ENCODE assay signal across 18 mouse cellular contexts in genomic region chr12:103128914-103129313, GRCm38 (mm10).
"Had no signal": no experiment of that assay in that cellular context is flagged by ENCODE, and none has a peak within 500 bp of the region (broad histone marks: within the 10 kb centered on the region; RNA-seq: fewer than 3 reads in every experiment).

No protein-coding gene starts in this region.

- H3K36me3 ChIP-seq: liver, embryonic 13.5 days; liver, embryonic 15.5 days; stomach, embryonic 15.5 days had no signal

- H3K4me1 ChIP-seq: liver, embryonic 13.5 days; liver, embryonic 15.5 days; megakaryocyte, embryonic 14.5 days; midbrain, embryonic 13.5 days; midbrain, embryonic 15.5 days; neural tube, embryonic 13.5 days; neural tube, embryonic 15.5 days; stomach, embryonic 15.5 days had no signal

- ATAC-seq: liver, postnatal 0 days; midbrain, embryonic 13.5 days; midbrain, embryonic 15.5 days had no signal

- H3K4me2 ChIP-seq: liver, embryonic 13.5 days; liver, embryonic 15.5 days; lung, embryonic 14.5 days; midbrain, embryonic 11.5 days; midbrain, embryonic 13.5 days; midbrain, embryonic 15.5 days; neural tube, embryonic 13.5 days; neural tube, embryonic 15.5 days; stomach, embryonic 15.5 days had no signal

- H3K27ac ChIP-seq: liver, embryonic 13.5 days; liver, embryonic 15.5 days; midbrain, embryonic 13.5 days; midbrain, embryonic 15.5 days; neural tube, embryonic 13.5 days; neural tube, embryonic 15.5 days; stomach, embryonic 15.5 days; stomach, postnatal 0 days had no signal

- DNase-seq: liver, embryonic 13.5 days; liver, postnatal 0 days; lung, embryonic 14.5 days; lung, postnatal 4 days; right cerebral cortex, postnatal 25 days; thymus, adult 18-20 months; thymus, postnatal 14 days; thymus, postnatal 36 days had no signal

- H3K27me3 ChIP-seq: liver, embryonic 13.5 days; liver, embryonic 15.5 days; megakaryocyte, embryonic 14.5 days; midbrain, embryonic 13.5 days; midbrain, embryonic 15.5 days; neural tube, embryonic 13.5 days; neural tube, embryonic 15.5 days; stomach, embryonic 15.5 days had no signal

- H3K9ac ChIP-seq: liver, embryonic 13.5 days; liver, embryonic 15.5 days; liver, postnatal 0 days; lung, embryonic 14.5 days; midbrain, embryonic 13.5 days; midbrain, embryonic 15.5 days; neural tube, embryonic 13.5 days; neural tube, embryonic 15.5 days; stomach, embryonic 15.5 days had no signal

- H3K9me3 ChIP-seq: liver, embryonic 13.5 days; liver, embryonic 15.5 days; megakaryocyte, embryonic 14.5 days; midbrain, embryonic 13.5 days; midbrain, embryonic 15.5 days; neural tube, embryonic 13.5 days; neural tube, embryonic 15.5 days; stomach, embryonic 15.5 days had no signal

- H3K4me3 ChIP-seq: liver, embryonic 13.5 days; liver, embryonic 15.5 days; megakaryocyte, embryonic 14.5 days; midbrain, embryonic 13.5 days; midbrain, embryonic 15.5 days; myocyte; neural tube, embryonic 13.5 days; neural tube, embryonic 15.5 days; stomach, embryonic 15.5 days had no signal
